Mouse (Mus musculus): ENCODE data around the gene Zswim1.

GRCm38 (mm10) chr2:164845782-164846181 lies 23.3 kb downstream of the Zswim1 start:
- no peak for TF ChIP-seq CTCF (IDR thresholded peaks at IDR 0.05; ENCODE audit: extremely low read depth, insufficient read depth, insufficient read length, insufficient replicate concordance)
- TF ChIP-seq POLR2A (IDR thresholded peaks at IDR 0.05; ENCODE audit: low read depth, low read length): no peak
